Mouse (Mus musculus) brain, adult 10 weeks (tissue): ENCODE measurements around the gene Ttc32. TPM values are rescaled to one million over a fixed set of nuclear protein-coding genes. Genes with fewer than 3 reads are reported as not detected.

Source experiments
- polyA plus RNA-seq: library from polyadenylated mRNA; stranded (reverse); fragments of 350-450 nt; fragmentation: Illumina TruSeq; extraction: RNeasy Lipid Tissue Mini Kit (QIAGEN cat#74804); gene quantifications from one replicate; pipeline ENCODE4 v1.2.3, GENCODE M21; 2015; ENCODE audit warnings: low read depth, low replicate concordance

Ttc32 gene
- polyA plus RNA-seq: 6.7 TPM

GRCm38 (mm10) chr12:9029888-9030723 is at the start of gene Ttc32:
Gene Ttc32 (plus strand): TSS chr12:9029997.

Other genes starting within 250 kb of the Ttc32 start
- gene Laptm4a, start 108.3 kb upstream of the Ttc32 start, polyA plus RNA-seq: 306 TPM
- gene Matn3, start 82.1 kb upstream of the Ttc32 start, polyA plus RNA-seq: not detected
- gene Wdr35, start 56.1 kb upstream of the Ttc32 start, polyA plus RNA-seq: 22.7 TPM